Mouse (Mus musculus): ENCODE data around the gene Rps17.

GRCm38 (mm10) chr7:81371811-81372210 is 26.8 kb upstream of the Rps17 start:
- no peak for TF ChIP-seq POLR2A (IDR thresholded peaks at IDR 0.05; ENCODE audit: control insufficient read depth, low read depth, low read length)
- TF ChIP-seq CTCF (IDR thresholded peaks at IDR 0.05; ENCODE audit: control insufficient read depth, insufficient read depth, insufficient replicate concordance, low read depth, low read length), result no peak

Data from testis, adult 2 months (tissue).